Mouse (Mus musculus): ENCODE results near the gene Frem1.

GRCm38 (mm10) chr4:82874791-82875190 is 177.3 kb downstream of the Frem1 start:
- TF ChIP-seq CTCF (IDR thresholded peaks at IDR 0.05; ENCODE audit: control insufficient read depth, insufficient read depth, insufficient read length) (no peak), MAX (IDR thresholded peaks at IDR 0.05) (no peak), MYOG (IDR thresholded peaks at IDR 0.05; ENCODE audit: control insufficient read depth, extremely low read depth, insufficient read length) (no peak), USF1 (IDR thresholded peaks at IDR 0.05; ENCODE audit: low read depth) (no peak), MYOD1 (IDR thresholded peaks at IDR 0.05; ENCODE audit: control insufficient read depth, insufficient read length, low read depth) (no peak)
